Mouse (Mus musculus) brain, embryonic 14.5 days (tissue): ENCODE measurements at regions not wholly inside any gene's neighbourhood (a gene's known extent, or its start where the extent isn't known, plus 50 kb on each side); places are given as distances from the start of the nearest gene placed in this dataset.

Experiments used
- CTCF ChIP-seq: fragments of 200-500 bp; IDR thresholded peaks from 2 replicates; pipeline ENCODE4 v1.5.1; 2012; ENCODE audit warnings: inconsistent platforms, mild to moderate bottlenecking, moderate library complexity, borderline replicate concordance; ENCODE audit not compliant: insufficient read depth, insufficient read length; ENCODE audit errors: extremely low read depth
- POLR2A ChIP-seq: fragments of 200-500 bp; IDR thresholded peaks from 2 replicates; pipeline ENCODE4 v1.6.1; 2012; ENCODE audit warnings: mild to moderate bottlenecking, inconsistent platforms, borderline replicate concordance; ENCODE audit not compliant: poor library complexity, insufficient read depth, insufficient read length, severe bottlenecking; ENCODE audit errors: extremely low read depth

DNA sequence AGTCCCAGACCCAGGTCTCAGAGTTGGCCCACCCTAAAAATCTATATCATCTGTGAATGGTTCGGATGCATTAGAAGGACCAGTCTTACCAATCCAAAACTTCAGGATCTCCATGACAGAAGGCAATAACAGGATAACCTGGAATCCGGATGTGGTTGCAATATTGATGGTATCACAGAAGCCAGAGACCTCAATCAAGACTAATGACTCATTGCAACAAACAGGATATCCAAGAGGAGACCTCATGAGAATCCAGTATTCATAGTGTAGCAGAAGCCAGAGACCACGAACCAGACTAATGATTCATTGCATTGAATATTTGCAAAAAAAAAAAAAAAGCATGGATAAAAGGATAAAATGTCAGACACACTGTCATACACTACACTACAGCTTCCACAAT is 212.7 kb upstream of the Atp10a start:
- TF ChIP-seq CTCF (no peak), POLR2A (no peak)
